Mouse (Mus musculus) gastrocnemius, postnatal 36 days (tissue): ENCODE results near the gene Slc2a13. TPM values are rescaled to one million over a fixed set of nuclear protein-coding genes. Genes with fewer than 3 reads are reported as not detected.

Experiments used
- DNase-seq, 2 experiments: peaks; one replicate each; pipeline ENCODE4 v3.0.0; 2022
- intact Hi-C: fragments of 180-260 bp; cut with DNase I; formaldehyde crosslinking; loops from one replicate; pipeline ENCODE4 v1.15.1; 2025
- total RNA-seq, 2 experiments: library from RNA; stranded (reverse); gene quantifications; 2 replicates each; pipeline ENCODE4 v1.2.3; 2021

The Slc2a13 gene
- total RNA-seq, 2 experiments from 2014 or later = 0.91 to 1.3 TPM

DNA sequence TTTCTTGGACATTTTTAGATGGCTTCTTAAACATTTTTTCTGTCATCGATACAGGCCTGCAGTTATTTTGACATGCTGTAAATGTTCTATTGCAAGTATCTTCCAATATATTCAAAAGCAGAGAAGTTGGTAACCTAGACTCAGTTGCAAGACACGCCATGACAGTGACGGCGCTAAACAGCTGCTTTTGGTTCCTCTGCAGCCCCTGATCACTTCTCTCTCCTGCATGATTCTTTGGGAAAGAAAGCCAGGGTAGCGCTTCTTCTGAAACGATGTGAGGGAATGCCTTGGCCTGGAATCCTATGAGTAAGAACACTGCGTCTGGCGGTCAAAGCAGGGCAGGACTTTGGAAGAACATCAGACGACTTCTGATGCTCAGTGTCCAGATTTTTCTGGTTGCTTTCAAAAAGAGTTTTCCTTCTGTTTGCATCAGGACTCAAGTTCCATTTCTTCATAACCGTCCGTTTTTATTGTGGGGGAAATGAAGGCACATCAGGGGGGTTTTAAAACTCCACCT is 273.7 kb downstream of the Slc2a13 start:
- DNase-seq = peak in 1 of 2 experiments; percentile 32
- intact Hi-C loops = no loop called here

DNA sequence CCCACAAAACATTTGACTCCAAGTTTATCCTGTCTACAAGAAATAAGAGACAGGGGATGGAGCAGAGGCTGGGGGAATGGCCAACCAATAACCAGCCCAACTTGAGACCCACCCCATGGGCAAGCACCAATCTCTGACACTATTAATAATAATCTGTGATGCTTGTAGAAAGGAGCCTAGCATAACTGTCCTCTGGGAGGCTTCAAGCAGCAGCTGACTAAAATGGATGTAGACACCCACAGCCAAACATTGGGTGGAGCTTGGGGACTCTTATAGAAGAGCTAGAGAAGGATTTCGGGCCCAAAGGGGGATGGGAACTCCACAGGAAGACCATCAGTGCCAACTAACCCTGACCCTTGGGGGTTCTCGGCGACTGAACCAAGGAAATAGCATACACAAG is 289.6 kb downstream of the Slc2a13 start:
- intact Hi-C loops = loop anchor here (10.0 kb wide), 1 partner anchor 89 kb away; the partner anchor contains the start of genes Abcd2 and CN725425
- DNase-seq = no peak

DNA sequence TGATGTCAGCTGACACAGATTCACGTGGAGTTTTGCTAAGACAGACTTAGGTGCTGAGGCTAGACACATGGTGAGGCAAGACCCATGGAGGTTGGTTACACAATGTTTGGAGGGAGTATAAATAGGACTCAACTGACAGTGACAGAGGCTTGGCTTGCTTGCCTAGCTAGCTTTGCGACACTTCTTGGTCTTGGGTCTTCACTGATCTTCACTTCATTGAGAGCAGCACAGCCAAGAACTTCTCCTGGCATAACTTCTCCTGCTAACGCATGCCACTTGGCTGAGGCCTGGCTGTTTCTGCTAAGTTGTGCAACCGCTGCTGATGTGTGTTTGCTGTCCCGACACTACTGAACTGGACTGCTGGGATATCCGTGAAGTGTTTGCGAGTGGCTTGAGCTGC is 290.2 kb downstream of the Slc2a13 start:
- DNase-seq = peak; percentile 43 to 70
- intact Hi-C loops = loop anchor here (10.0 kb wide), 1 partner anchor 88 kb away; the partner anchor contains the start of genes Abcd2 and CN725425

DNA sequence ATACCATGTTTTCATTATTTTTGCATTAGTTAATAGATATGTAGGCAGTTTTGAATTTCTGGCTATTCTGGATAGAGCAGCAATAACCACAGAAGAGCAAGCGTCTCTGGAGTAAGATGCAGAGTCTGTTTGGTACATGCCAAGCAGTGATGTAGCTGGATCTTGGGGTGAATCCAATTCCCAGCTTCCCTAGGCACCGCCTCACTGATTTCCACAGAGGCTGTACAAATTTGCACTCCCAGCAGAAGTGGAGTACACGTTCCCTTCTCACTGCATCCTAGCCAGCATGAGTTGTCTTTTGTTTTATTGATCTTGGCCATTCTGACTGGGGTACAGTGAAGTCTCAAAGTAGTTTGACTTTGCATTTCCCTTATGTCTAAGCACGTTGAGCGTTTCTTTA is 291.5 kb downstream of the Slc2a13 start:
- intact Hi-C loops = loop anchor here (10.0 kb wide), 1 partner anchor 87 kb away; the partner anchor contains the start of genes Abcd2 and CN725425
- no peak for DNase-seq

DNA sequence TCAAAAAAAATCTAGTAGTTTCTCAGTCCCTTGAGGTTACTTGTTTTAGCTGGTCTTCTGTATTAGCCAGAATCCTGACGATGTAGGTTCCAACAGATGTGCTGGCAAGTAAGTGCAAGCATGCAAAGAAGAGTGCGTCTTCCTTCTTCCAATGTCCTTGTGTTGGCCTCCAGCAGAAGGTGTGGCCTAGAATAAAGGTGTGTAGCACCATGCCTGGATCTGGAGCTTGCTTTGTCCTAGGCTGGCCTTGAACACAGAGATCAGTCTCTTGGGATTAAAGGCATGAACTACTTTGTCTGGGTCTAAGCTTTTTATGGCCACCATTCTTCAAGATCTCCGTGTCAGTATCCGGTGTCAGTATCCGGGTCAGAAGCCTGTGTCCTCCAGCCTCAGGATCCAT is 293.5 kb downstream of the Slc2a13 start:
- no peak for DNase-seq
- intact Hi-C loops = no loop called here

DNA sequence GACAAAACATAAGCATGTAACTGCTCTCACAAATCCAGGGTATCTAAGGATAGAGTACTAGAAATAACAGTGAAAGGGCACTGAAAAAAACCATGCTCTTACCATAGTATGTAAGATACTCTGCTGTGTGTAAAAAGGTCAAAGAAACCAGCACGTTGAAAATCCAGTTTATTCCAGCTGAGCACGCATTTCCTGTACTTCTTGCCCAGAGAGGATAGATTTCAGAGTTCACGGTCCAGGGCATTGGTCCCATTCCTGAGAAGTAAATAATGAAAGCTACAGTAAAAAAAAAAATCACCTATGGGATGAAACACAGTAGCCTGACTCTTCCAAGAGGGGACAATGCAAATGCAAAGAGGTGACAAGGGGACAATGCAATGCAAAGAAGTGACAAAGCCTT is 297.1 kb downstream of the Slc2a13 start:
- DNase-seq = no peak
- intact Hi-C loops = no loop called here

DNA sequence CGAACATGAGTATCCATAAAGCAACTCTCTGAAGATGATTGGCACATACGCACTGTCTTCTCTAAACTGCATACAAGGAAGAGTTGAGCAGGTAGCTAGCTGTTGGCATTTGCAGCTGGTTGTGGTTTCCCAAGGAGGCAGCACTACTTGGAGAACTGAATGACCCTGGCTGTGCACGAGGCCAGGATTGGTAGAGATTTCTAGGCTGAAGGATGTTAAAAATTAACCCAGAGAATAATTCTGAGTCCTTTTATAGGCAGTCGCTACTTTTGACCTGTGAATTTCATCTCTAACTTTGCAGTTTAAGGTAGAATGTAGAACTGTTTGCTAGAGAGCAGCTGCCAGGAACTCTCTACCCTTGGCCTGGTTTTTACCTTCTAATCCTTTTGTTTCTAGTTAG is 304.5 kb downstream of the Slc2a13 start:
- intact Hi-C loops = no loop called here
- DNase-seq = no peak

DNA sequence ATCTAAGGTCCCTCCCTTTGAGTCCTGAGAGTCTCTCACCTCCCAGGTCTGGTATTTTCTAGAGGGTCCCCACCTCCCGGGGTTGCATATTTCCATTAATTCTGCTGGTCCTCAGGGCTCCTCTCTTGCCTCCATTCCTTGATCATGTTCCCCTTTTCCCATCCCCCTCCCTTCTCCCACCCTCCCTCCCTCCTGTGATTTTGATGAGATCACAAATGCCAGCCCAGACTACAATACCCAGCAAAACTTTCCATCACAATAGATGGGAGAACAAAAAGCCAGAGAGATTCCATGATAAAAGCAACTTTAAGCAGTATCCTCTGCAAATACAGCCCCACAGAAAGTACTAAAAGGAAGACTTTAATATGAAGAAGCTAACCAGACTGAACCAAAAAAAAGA is 309.1 kb downstream of the Slc2a13 start:
- no peak for DNase-seq
- intact Hi-C loops = no loop called here

DNA sequence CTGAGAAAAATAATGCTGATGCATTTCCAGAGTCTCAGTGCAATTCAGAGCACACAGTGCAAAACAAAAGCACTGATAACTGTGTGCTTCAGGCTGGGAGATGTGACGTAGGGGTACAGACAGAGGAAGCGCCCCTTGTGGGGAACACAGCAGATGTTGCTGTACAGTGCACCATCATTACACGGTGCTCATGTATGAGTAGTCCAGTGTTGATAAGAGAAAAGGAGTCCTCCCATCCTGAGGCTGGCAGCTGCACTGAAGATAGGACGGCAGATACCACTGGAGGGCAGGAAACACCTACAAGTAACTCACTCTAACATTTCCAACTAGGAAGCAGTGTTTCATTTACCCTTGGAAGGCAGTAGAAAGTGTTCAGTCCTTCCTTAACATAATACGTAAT is 312.5 kb downstream of the Slc2a13 start:
- intact Hi-C loops = no loop called here
- no peak for DNase-seq

DNA sequence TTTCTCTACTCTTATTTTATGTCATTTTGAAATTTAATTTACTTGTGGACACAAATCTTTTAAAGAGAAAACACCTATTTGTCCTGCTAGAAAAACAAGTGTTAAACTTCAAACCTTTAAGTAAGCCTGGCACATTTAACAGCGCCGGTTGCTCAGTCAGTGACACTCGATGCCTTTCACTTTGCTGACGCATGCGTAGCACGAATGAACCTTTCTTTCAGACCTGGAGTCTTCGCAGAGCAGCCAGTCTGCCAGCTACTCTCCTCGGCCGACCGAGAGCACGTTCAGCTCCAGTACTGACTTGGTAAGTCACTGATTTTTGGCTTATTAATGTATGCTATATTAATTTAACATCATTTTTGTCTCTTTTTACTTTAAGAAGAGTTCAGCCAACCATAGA is 315.9 kb downstream of the Slc2a13 start:
- peak in 1 of 2 experiments; percentile 35 for DNase-seq
- intact Hi-C loops = no loop called here

DNA sequence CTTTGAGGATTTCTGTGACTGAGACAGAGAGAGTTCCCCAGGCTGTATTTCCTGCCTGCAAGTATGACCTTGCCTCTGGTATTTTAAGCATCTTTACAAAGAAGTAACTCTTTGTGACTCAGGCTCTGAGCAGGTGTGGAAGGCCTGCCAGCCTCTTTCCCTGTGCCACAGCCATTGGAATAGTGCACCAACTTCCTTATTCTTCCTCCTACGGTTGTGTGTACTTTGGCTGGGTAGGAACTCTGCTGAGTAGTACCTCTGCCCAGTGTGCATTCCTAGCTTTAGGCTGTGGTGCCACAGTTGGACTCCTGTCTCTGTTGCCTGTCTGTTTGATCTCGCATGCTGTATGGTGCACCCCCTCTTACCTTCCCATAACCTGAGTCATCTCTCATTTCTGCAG is 317.8 kb downstream of the Slc2a13 start:
- DNase-seq = no peak
- intact Hi-C loops = loop anchor here (2.0 kb wide), 1 partner anchor 33 kb away; no protein-coding TSS in a partner anchor

DNA sequence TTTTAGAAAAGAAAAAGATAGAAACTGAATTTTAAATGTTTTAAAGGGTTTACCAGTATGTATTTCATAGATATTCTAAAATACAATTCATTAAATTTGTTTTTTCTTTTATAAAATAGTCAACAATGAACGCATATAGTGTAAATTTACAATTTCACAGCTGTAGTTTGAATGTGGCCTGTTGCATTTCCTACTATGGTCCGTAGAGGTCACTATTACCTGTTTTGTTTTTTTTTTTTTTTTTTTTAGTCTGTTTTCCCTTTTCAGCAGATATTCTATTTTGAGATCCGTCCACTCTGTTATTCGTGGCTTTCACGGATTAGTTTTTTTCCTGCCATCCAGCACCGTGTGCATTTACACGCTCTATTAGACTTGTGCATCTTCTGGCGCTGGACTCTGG is 320.1 kb downstream of the Slc2a13 start:
- intact Hi-C loops = no loop called here
- no peak for DNase-seq

DNA sequence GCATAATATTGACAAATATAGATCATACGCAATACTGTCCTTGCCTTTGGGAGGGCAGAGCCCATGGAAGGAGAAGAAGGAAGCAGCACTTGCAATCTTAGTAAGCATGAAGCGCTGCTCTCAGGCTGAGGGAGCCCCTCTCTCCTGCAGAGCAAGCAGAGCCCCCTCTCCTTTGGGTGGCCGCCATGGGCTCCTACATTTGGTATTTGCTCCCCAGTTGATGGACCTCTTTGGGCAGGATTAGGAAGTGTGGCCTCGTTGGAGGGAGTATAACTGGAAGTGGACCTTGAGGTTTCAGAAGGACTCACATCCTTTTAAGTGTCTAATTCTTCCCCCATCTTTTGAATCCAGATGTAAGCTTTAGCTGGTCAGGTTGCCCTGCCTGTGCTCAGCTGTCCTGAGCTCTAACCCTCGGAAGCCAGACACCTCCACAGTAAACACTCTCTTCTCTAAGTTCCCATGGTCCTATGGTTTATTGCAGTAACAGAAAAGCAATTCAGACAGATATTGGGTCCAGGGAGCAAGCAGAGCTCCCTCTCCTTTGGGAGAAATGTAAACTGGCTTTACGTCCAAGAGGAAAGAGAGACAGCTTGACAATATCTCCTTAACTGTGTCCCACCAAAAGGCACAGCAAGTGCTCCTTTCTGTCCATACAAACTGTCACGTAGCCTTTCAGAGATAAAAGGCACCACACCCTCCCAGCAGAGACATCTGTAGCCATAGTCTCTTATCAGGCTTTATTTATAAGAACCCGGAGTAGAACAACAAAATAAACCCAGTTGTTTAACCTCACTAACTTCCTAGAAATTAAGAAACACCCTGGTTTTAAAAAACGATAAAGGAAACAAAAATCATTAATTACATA is 321.3 kb downstream of the Slc2a13 start:
- intact Hi-C loops = no loop called here
- DNase-seq = no peak

DNA sequence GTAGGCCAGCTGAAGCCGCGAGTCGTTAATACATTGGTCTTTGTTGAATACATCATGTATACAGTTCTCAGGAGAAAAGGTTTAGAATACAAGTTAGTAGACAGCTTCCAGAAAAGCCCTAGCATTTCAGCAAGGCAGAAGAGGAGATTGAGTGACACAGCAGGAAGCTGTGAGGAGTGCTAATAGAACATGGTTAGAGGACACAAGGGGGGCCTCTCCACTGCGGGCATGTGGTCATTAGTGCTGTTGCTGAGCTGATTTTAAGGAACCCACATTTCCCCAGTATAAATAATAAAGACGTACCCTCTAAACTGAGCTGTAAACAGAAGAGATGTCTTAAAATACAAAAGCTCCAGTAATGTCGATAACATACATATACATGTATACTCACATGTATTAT is 322.2 kb downstream of the Slc2a13 start:
- no peak for DNase-seq
- intact Hi-C loops = no loop called here

DNA sequence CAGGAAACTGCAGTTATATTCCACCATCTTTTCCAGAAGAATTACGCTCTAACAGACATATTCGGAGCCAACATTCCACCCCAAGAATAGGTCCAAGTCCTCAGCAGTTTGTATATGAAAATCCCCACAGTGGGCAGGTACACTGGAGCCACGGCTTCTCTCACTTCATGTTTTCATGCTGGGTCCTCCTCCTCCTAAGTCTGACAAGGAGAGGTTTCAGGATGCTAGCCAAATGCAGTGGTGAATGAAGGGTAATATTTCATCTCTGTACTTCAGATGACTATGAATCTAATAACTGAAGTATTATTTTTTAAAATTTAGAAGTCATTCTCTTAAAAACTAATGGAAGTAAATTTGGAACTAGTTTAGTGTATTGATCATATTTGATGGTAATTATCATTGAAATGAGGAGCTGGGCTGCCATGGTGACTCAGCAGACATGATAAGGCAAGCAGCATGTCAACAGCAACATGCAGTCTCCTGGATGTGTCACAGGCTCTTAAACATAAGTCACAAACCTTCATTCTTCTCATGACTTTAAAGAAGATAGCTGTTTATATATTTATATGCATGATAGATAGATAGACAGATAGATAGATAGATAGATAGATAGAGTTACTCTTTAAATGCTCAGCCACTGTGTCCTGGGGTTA is 332.3 kb downstream of the Slc2a13 start:
- intact Hi-C loops = no loop called here
- no peak for DNase-seq

DNA sequence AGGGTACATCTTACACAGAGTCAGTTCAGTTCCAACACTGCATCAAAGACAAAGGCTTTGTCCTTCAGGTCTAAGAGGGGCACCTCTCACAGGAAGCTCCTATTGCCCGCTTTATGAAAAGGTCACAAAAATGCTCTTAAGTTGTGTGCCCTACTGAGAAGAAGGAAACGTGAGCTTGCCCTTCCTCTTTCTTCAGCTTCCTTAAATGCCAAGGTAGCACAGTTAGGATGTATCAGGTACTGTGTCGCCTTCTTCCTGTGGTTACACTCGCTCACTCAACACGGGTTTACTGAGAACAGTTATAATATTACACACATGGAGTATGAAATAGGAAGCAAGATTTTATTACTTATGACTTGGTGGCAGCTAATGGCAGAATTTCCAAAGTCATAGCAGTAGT is 335.8 kb downstream of the Slc2a13 start:
- DNase-seq = no peak
- intact Hi-C loops = no loop called here

Other genes with a start within 250 kb of the Slc2a13 start
- 1 to 10 TPM; 4.5 to 4.7 TPM for gene Lrrk2, start 99.9 kb upstream of the Slc2a13 start, total RNA-seq